Mouse (Mus musculus) frontal cortex, postnatal 36 days (tissue): ENCODE measurements at regions not wholly inside any gene's neighbourhood (a gene's known extent, or its start where the extent isn't known, plus 50 kb on each side); places are given as distances from the start of the nearest gene placed in this dataset.

ENCODE experiments used
- DNase-seq, 2 experiments: peaks; one replicate each; pipeline ENCODE4 v3.0.0; 2022; ENCODE audit warnings: low spot score in 2 of 2

DNA sequence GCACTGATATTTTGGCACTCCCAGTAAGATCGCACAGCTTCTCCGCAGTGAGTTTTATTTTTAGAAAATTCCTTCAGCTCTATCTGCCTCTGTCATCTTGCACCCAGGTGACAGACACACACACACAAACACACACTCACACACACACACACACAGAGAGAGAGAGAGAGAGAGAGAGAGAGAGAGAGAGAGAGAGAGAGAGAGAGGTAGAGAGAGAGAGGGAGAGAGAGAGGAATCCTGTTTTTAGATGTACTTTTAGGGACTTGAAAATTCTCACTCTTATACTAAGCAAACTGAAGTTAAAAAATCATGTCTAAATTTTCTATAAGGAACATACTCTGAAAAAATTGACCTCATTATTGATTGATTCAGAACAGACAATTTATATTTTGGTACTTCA lies 210.2 kb upstream of the Cdh10 start:
- DNase-seq: peak in 1 of 2 experiments; percentile 10

DNA sequence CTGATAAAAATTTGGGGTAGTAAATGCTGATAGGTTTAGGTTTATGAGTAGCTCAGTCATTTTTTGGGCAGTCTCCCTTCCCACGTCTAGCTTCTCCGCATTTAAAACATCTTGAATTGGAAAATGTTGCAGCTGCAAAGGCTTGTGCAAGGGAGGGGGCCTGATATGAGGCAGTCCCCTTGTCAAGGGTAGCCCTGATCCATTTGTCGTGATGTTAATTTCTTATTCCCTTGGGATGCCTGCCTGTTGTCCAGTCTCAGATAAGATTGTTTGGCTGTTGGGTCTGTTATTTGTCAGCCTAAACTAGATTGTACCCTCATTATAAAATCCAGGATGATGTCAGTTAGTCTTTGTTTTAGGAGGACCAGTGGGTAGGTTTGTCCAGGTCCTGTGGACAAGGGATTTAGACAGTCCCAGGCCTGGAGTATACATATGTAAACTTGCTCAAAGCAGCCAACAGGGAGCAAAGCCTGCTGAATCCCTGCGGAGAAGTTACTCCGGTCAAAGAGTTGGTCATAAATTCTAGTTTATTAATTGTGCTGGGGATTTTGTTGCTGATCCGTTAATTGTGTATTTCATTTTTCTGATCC lies 195.0 kb upstream of the Cdh10 start:
- no peak for DNase-seq

DNA sequence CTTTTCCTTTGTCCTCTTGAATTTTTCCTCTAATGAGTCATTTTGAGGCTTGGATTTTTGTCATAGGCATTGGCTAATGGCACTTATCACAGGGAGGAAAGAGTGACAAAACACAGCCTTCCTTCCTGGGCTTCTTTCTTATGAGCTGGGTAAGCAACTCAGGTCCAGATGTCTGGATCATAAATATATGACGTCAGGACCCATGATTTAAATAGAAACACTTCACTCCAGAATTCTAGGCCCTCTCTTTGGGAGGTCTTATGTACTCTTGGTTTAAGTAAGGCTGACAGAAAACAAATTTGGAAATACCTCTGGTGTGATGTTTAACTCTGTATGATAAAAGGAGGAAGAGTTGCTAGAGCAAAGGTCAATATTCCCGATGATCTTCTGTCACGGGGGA lies 193.8 kb upstream of the Cdh10 start:
- DNase-seq: no peak

DNA sequence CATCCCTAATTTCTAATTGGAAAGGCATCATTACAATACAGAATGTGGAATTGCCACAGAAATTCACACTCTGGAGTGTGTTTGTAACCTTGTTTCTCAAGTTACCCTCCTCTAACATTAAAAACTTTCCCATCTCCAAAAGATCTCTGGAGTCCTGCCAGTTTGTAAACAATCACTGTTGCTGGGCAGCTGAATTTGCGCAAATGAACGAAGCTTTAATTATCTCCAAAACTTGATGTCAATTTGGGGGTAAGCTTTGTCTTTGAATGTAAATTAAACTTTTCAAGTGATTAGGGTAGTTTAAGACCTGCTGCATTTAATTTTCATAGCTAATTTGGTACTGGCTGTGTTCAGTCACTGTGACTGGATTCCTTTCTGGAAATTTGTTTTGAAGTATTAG lies 191.8 kb upstream of the Cdh10 start:
- no peak for DNase-seq
